Mouse (Mus musculus) liver, embryonic 14.5 days (tissue): Measurements from ENCODE around the gene Spag9.

Experiments used
- CTCF ChIP-seq: IDR thresholded peaks from 2 replicates; pipeline ENCODE4 v1.5.1; 2016; ENCODE audit warnings: antibody characterized with exemption, low read depth, control low read depth
- EP300 ChIP-seq: IDR thresholded peaks from 2 replicates; pipeline ENCODE4 v1.6.1; 2016; ENCODE audit warnings: antibody characterized with exemption, low read depth

GRCm38 (mm10) chr11:94173726-94174146 is 177.8 kb downstream of the Spag9 start:
- TF ChIP-seq EP300 (no peak), CTCF (no peak)
